Mouse (Mus musculus) megakaryocyte, embryonic 14.5 days (primary cell): ENCODE results near the gene Cmya5.

Experiments used
- FLI1 ChIP-seq: IDR thresholded peaks from 2 replicates; pipeline ENCODE4 v1.6.1; 2012; ENCODE audit warnings: low read length, inconsistent platforms, mixed read lengths
- GATA1 ChIP-seq: IDR thresholded peaks from 3 replicates; pipeline ENCODE4 v1.6.1; 2012; ENCODE audit warnings: mixed read lengths, low read length, inconsistent platforms, borderline replicate concordance

DNA sequence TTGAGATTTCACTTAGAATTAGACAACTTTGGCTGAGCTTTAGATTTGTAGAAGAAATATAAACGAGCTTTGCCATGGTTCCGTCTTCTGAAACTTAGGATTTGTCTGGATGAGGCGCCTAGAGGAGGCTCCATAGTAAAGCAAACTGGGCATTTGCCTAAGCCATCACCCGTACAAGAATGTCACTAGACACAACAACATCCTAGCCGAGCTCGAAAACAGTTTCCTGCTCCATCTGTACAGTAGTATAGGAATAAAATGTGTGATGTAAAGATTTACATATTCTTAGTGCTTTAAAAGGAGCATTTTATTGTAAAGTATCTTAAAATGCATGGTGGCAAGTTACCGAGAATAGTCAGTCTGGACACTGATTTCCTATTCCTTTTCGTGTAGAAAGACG is 22.2 kb downstream of the Cmya5 start:
- TF ChIP-seq GATA1 (no peak), FLI1 (no peak)
